Mouse (Mus musculus) MEL (cell line): ENCODE results near the gene Arid3b. TPM values are rescaled to one million over a fixed set of nuclear protein-coding genes. Genes with fewer than 3 reads are reported as not detected.

Source experiments
- DNase-seq: peaks from one replicate; pipeline ENCODE4 v3.0.0; 2011; ENCODE audit warnings: low read depth, low spot score
- H3K27ac ChIP-seq: 2 replicates; pipeline ENCODE4 v1.5.1; 2012; ENCODE audit warnings: low read depth, mild to moderate bottlenecking, control low read depth, low read length, moderate library complexity; ENCODE audit not compliant: control insufficient read depth
- H3K27me3 ChIP-seq, 2 experiments: fragments of 150-350 bp in 1 of 2; sonication (generic) in 1 of 2; 2 replicates each; pipeline ENCODE4 v1.6.1; 2012; ENCODE audit warnings: low read length in 2 of 2, mild to moderate bottlenecking in 2 of 2, improper control_type of control experiment in 1 of 2, moderate library complexity in 1 of 2; ENCODE audit not compliant: insufficient read depth in 2 of 2, control insufficient read depth in 1 of 2
- H3K36me3 ChIP-seq, 2 experiments: 2 replicates each; pipeline ENCODE4 v1.6.1; 2012 to 2014; ENCODE audit warnings: low read length in 2 of 2, improper control_type of control experiment in 1 of 2, inconsistent platforms in 1 of 2, mild to moderate bottlenecking in 1 of 2; ENCODE audit not compliant: insufficient read depth in 2 of 2, control insufficient read depth in 1 of 2
- H3K4me1 ChIP-seq, 2 experiments: fragments of 150-350 bp in 1 of 2; sonication (generic) in 1 of 2; 2 replicates each; pipeline ENCODE4 v1.6.1; 2012; ENCODE audit warnings: low read length in 2 of 2, improper control_type of control experiment in 1 of 2, mild to moderate bottlenecking in 1 of 2; ENCODE audit not compliant: insufficient read depth in 2 of 2, control insufficient read depth in 1 of 2
- H3K4me3 ChIP-seq, 2 experiments: fragments of 150-350 bp in 1 of 2; sonication (generic) in 1 of 2; 2 replicates each; pipeline ENCODE4 v1.5.1; 2012; ENCODE audit warnings: low read depth in 2 of 2, low read length in 2 of 2, mild to moderate bottlenecking in 2 of 2, moderate library complexity in 2 of 2, control low read depth in 1 of 2, improper control_type of control experiment in 1 of 2; ENCODE audit not compliant: control insufficient read depth in 1 of 2, insufficient read depth in 1 of 2
- H3K79me2 ChIP-seq: 2 replicates; pipeline ENCODE4 v1.6.1; 2012; ENCODE audit warnings: mild to moderate bottlenecking, low read length, moderate library complexity; ENCODE audit not compliant: control insufficient read depth, poor library complexity, insufficient read depth
- H3K9ac ChIP-seq: 2 replicates; pipeline ENCODE4 v1.6.1; 2012; ENCODE audit warnings: low read depth, mild to moderate bottlenecking, control low read depth, low read length, moderate library complexity; ENCODE audit not compliant: control insufficient read depth, poor library complexity, severe bottlenecking
- H3K9me3 ChIP-seq: fragments of 150-350 bp; sonication (generic); replicated peaks from 2 replicates; pipeline ENCODE4 v1.6.1; 2012; ENCODE audit warnings: mild to moderate bottlenecking, low read length, improper control_type of control experiment, moderate library complexity; ENCODE audit not compliant: insufficient read depth
- CTCF ChIP-seq, 3 experiments: IDR thresholded peaks in 2 of 3; conservative IDR thresholded peaks in 1 of 3; 2 replicates each; pipeline ENCODE4 v1.5.1; 2011 to 2012; ENCODE audit warnings: low read length in 3 of 3, low read depth in 2 of 3, mild to moderate bottlenecking in 2 of 3, improper control_type of control experiment in 1 of 3, inconsistent platforms in 1 of 3, mixed read lengths in 1 of 3, moderate library complexity in 1 of 3; ENCODE audit not compliant: control insufficient read depth in 1 of 3, insufficient read depth in 1 of 3, poor library complexity in 1 of 3, severe bottlenecking in 1 of 3
- E2F4 ChIP-seq: IDR thresholded peaks from 2 replicates; pipeline ENCODE4 v1.6.1; 2011; ENCODE audit warnings: low read depth, low read length, improper control_type of control experiment, borderline replicate concordance
- ELF1 ChIP-seq: IDR thresholded peaks from 2 replicates; pipeline ENCODE4 v1.6.1; 2014; ENCODE audit warnings: low read depth, mild to moderate bottlenecking, inconsistent platforms, low read length, improper control_type of control experiment, moderate library complexity
- ETS1 ChIP-seq: IDR thresholded peaks from 2 replicates; pipeline ENCODE4 v1.6.1; 2012; ENCODE audit warnings: low read depth, mild to moderate bottlenecking, inconsistent platforms, low read length, improper control_type of control experiment, moderate library complexity
- GATA1 ChIP-seq: IDR thresholded peaks from 2 replicates; pipeline ENCODE4 v1.6.1; 2011; ENCODE audit warnings: low read depth, low read length, improper control_type of control experiment
- KAT2A ChIP-seq: conservative IDR thresholded peaks from 2 replicates; pipeline ENCODE4 v1.6.1; 2012; ENCODE audit warnings: low read depth, low read length, improper control_type of control experiment, inconsistent platforms
- MAX ChIP-seq: IDR thresholded peaks from 2 replicates; pipeline ENCODE4 v1.6.1; 2011; ENCODE audit warnings: low read length, improper control_type of control experiment
- MEF2A ChIP-seq: IDR thresholded peaks from 2 replicates; pipeline ENCODE4 v1.6.1; 2014; ENCODE audit warnings: low read depth, mild to moderate bottlenecking, inconsistent platforms, low read length, improper control_type of control experiment; ENCODE audit not compliant: poor library complexity, insufficient replicate concordance, severe bottlenecking; ENCODE audit errors: extremely low read depth
- MXI1 ChIP-seq: IDR thresholded peaks from 2 replicates; pipeline ENCODE4 v1.6.1; 2011; ENCODE audit warnings: mild to moderate bottlenecking, low read depth, low read length, improper control_type of control experiment
- MYB ChIP-seq: IDR thresholded peaks from 2 replicates; pipeline ENCODE4 v1.6.1; 2011; ENCODE audit warnings: mild to moderate bottlenecking, low read depth, low read length, improper control_type of control experiment
- NRF1 ChIP-seq: IDR thresholded peaks from 2 replicates; pipeline ENCODE4 v1.6.1; 2014; ENCODE audit warnings: low read depth, mild to moderate bottlenecking, inconsistent platforms, low read length, improper control_type of control experiment, moderate library complexity; ENCODE audit not compliant: poor library complexity, insufficient read depth, severe bottlenecking
- RAD21 ChIP-seq: IDR thresholded peaks from 2 replicates; pipeline ENCODE4 v1.6.1; 2011; ENCODE audit warnings: mild to moderate bottlenecking, low read depth, low read length, improper control_type of control experiment
- SIN3A ChIP-seq: IDR thresholded peaks from 2 replicates; pipeline ENCODE4 v1.6.1; 2012; ENCODE audit warnings: low read length, improper control_type of control experiment, inconsistent platforms
- SMC3 ChIP-seq: IDR thresholded peaks from 2 replicates; pipeline ENCODE4 v1.6.1; 2011; ENCODE audit warnings: low read depth, low read length, improper control_type of control experiment
- TAL1 ChIP-seq: IDR thresholded peaks from 2 replicates; pipeline ENCODE4 v1.6.1; 2012; ENCODE audit warnings: mild to moderate bottlenecking, inconsistent platforms, low read length, moderate library complexity, mixed read lengths
- TBP ChIP-seq: IDR thresholded peaks from 2 replicates; pipeline ENCODE4 v1.8.0; 2011; ENCODE audit warnings: low read depth, low read length, improper control_type of control experiment
- UBTF ChIP-seq: IDR thresholded peaks from 2 replicates; pipeline ENCODE4 v1.6.1; 2012; ENCODE audit warnings: low read depth, mild to moderate bottlenecking, inconsistent platforms, low read length, improper control_type of control experiment, moderate library complexity, borderline replicate concordance; ENCODE audit not compliant: insufficient read depth
- USF1 ChIP-seq: IDR thresholded peaks from 2 replicates; pipeline ENCODE4 v1.6.1; 2014; ENCODE audit warnings: low read depth, mild to moderate bottlenecking, inconsistent platforms, low read length, improper control_type of control experiment, moderate library complexity
- ZC3H11A ChIP-seq: IDR thresholded peaks from 2 replicates; pipeline ENCODE4 v1.6.1; 2012; ENCODE audit warnings: low read depth, mild to moderate bottlenecking, inconsistent platforms, low read length, improper control_type of control experiment
- ZMIZ1 ChIP-seq: IDR thresholded peaks from 2 replicates; pipeline ENCODE4 v1.6.1; 2012; ENCODE audit warnings: low read depth, mild to moderate bottlenecking, inconsistent platforms, low read length, improper control_type of control experiment, moderate library complexity
- ZNF384 ChIP-seq: IDR thresholded peaks from 2 replicates; pipeline ENCODE4 v1.6.1; 2012; ENCODE audit warnings: low read depth, mild to moderate bottlenecking, inconsistent platforms, low read length, improper control_type of control experiment
- polyA plus RNA-seq, 2 experiments: library from polyadenylated mRNA; stranded (reverse) in 1 of 2; unstranded in 1 of 2; fragments of >175 nt in 1 of 2; fragments of >200 nt in 1 of 2; gene quantifications; 2 replicates each; pipeline versions ENCODE4 v1.2.1 to v1.2.4; 2012; ENCODE audit warnings: low replicate concordance in 2 of 2, low read depth in 1 of 2; ENCODE audit not compliant: insufficient read length in 2 of 2, insufficient read depth in 1 of 2, missing spikeins in 1 of 2
- total RNA-seq: library from RNA; depleted of rRNA; stranded (reverse); fragments of 300-350 nt; gene quantifications from 2 replicates; pipeline ENCODE4 v1.2.3, GENCODE M21; 2012

Gene Arid3b
- total and polyA plus RNA-seq, 3 experiments: 2.3 to 7.4 TPM; not detected in 1

DNA sequence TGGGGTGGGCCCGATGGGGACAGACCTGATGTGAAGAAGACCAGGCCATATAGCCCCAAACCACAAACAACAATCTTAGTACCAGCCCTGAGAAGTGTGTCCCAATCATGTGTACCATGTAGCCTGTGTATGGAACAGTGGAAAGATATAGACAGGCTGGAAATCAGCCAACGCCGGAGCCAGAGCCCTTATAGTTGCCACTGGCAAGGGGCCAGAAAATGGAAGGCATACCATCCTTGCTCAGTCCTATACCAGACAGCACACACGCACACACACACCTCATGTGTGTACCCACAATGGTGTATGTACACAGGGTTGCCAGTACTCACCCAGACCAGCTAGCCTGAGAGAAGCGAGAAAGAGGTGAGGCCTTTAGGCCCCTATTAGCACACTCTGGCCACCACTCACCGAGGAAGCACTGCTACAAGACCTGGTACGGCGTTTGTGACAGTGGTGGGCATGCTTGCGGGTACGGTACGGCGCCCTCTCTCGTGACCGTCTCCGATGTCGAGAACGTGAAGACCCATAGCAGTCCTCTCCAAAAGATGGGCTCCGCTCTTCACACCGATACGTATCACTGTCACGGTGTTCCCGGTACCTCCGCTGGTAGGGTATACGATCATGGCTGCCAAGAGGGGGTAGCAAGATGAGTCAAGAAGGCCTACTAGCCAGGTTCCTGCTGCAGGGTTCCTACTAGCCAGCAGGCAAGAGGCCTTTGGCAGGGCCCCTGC is 76.0 kb downstream of the Arid3b start:
- no peak overlapping the region for H3K4me3 ChIP-seq
- H3K4me1 ChIP-seq: peaks cover 5 to 17% of the 10 kb centered on the region in 2 experiments
- no peak overlapping the region for H3K9ac ChIP-seq
- no peaks in the 10 kb centered on the region for H3K27me3 ChIP-seq
- no peak for DNase-seq
- H3K36me3 ChIP-seq: peaks cover 19 to 20% of the 10 kb centered on the region in 2 experiments
- H3K79me2 ChIP-seq: peaks cover 47% of the 10 kb centered on the region
- TF ChIP-seq TBP (no peak), USF1 (no peak)
- no peaks in the 10 kb centered on the region for H3K9me3 ChIP-seq
- H3K27ac ChIP-seq: no peak overlapping the region

DNA sequence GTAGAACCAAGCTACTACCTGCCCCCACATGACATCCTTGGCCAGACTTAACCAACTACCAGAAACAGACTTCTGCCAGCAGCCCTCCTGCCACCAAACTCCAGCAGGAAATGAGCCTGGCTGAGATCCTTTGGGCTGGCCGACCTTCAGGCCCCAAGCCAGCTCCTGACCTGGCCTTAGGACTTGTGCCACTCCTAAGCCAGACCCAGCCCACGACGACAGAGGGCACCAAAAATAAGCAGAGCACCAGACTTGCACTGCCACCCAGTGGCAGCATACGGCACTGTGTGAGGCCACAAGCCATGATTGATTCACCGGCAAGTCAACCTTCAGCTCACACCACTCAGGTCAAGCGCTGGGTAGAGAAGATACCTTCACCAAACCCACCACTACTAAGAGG is 77.3 kb downstream of the Arid3b start:
- Histone ChIP-seq H3K4me3 (no peak overlapping the region), H3K79me2 (peaks cover 35% of the 10 kb centered on the region), H3K4me1 (peaks cover 5 to 17% of the 10 kb centered on the region in 2 experiments), H3K27me3 (no peaks in the 10 kb centered on the region), H3K36me3 (peaks cover 20 to 25% of the 10 kb centered on the region in 2 experiments), H3K9me3 (no peaks in the 10 kb centered on the region), H3K27ac (no peak overlapping the region), H3K9ac (no peak overlapping the region)
- DNase-seq: peak; percentile 63
- TF ChIP-seq ZC3H11A (peak; percentile 29; the same call in 1 of the 2 replicates), KAT2A (no peak), RAD21 (peak; percentile 49), MEF2A (no peak), TAL1 (no peak), CTCF (IDR thresholded peaks at IDR 0.05 in 2 of 3, conservative IDR thresholded peaks at IDR 0.05 in 1 of 3; ENCODE audit: control insufficient read depth in 1 of 3, insufficient read depth in 1 of 3, low read depth in 2 of 3, low read length in 3 of 3, poor library complexity in 1 of 3, severe bottlenecking in 1 of 3) (peak; percentile 73 to 93 (median 81)), SIN3A (0 out of 2 replicates have a peak, but pooled peaks have one; percentile 22), MAX (no peak), SMC3 (peak; percentile 69)

DNA sequence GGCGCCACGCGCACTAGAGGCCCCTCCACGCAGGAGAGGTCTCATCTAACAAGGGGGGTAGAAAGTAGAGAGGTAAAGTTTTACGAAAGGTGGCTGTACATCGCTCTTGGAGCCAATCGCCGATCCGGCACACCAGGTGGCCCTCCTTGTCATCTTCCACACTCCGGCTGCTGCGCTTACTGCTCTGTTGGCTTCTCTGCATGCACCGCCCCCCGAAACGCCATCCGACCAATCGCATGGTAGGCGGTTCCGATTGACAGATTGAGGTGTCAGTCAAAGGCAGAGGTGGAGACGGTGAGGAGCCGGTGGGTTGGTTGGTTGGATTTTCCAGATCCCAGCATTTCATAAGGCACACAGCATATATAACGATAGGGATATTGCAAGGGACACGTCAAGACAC is 78.1 kb downstream of the Arid3b start:
- Histone ChIP-seq H3K4me1 (peaks cover 5 to 13% of the 10 kb centered on the region in 2 experiments), H3K79me2 (peaks cover 27% of the 10 kb centered on the region), H3K4me3 (no peak overlapping the region), H3K9me3 (no peaks in the 10 kb centered on the region), H3K36me3 (peaks cover 18 to 26% of the 10 kb centered on the region in 2 experiments), H3K27me3 (no peaks in the 10 kb centered on the region), H3K27ac (no peak overlapping the region), H3K9ac (no peak overlapping the region)
- DNase-seq: no peak
- TF ChIP-seq E2F4: no peak
- no peak for TF ChIP-seq UBTF
- no peak for TF ChIP-seq NRF1
- TF ChIP-seq MEF2A: no peak
- TF ChIP-seq ELF1: no peak
- TF ChIP-seq ZNF384: no peak
- TF ChIP-seq ZC3H11A: no peak
- no peak for TF ChIP-seq MYB
- no peak for TF ChIP-seq TAL1
- no peak for TF ChIP-seq MXI1
- TF ChIP-seq ZMIZ1: no peak
- TF ChIP-seq GATA1: no peak
- no peak for TF ChIP-seq ETS1
